Mouse (Mus musculus) B cell, adult 62 days (primary cell): ENCODE results near the gene Kdsr. TPM values are rescaled to one million over a fixed set of nuclear protein-coding genes. Genes with fewer than 3 reads are reported as not detected.

Experiments used
- total RNA-seq: library from RNA; stranded (reverse); gene quantifications from 4 replicates; pipeline ENCODE4 v1.2.4, GENCODE M21; 2023

Gene Kdsr
- total RNA-seq, result 28.0 to 31.1 TPM (median 29.3 TPM) in 4 replicates

GRCm38 (mm10) chr1:106759572-106760435, at the start of gene Kdsr:
Kdsr (minus strand) TSS chr1:106759727.

DNA sequence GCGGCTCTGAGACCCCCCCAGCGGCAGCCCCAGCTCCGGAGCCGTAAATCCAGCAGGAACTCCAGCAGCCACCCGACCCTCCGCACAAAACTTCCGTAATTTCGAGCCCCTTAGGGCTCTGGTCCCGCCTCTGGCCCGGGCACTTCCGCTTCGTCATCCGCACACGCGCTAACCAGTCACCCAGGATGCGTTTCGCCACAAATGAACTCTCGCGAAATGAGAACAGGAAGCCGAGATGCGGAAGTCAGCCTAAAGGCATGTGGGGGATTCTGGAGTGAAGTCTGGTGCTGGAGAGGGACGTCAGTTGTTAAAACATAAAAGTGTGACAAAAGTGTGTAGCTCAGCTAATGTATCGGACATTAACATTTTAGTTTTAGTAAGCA, 37.0 kb upstream of the Kdsr start, which contains the start of gene Vps4b:
Vps4b (minus strand) TSS at position 187 of the 383 bp plus-strand sequence.

GRCm38 (mm10) chr1:106713621-106714529, 45.7 kb downstream of the Kdsr start, which contains the start of gene Bcl2:
Bcl2 (minus strand) TSS chr1:106714274.

Other genes starting within 250 kb of the Kdsr start
- gene Bcl2, start 45.5 kb downstream of the Kdsr start, total RNA-seq, result 73.3 to 76.7 TPM (median 75.9 TPM) in 4 replicates
- 109 to 129 TPM (median 125 TPM) in 4 replicates for gene Vps4b, start 37.0 kb upstream of the Kdsr start, total RNA-seq
- gene Serpinb5, start 101.4 kb upstream of the Kdsr start, total RNA-seq, result not detected in 4 replicates
- not detected in 4 replicates for gene Serpinb12, start 174.7 kb upstream of the Kdsr start, total RNA-seq
- not detected in 4 replicates for gene Serpinb13, start 221.3 kb upstream of the Kdsr start, total RNA-seq